Mouse (Mus musculus): ENCODE results near the gene Atp5f1. TPM values are rescaled to one million over a fixed set of nuclear protein-coding genes. Genes with fewer than 3 reads are reported as not detected.

Gene Atp5f1
- polyA plus RNA-seq, 1 experiment from 2014 or later, result 587 TPM

GRCm38 (mm10) chr3:105904213-105904612 lies 55.7 kb downstream of the Atp5f1 start:
- Histone ChIP-seq H3K4me3 (ENCODE audit: low read length) (no peak overlapping the region), H3K9me3 (ENCODE audit: low read length) (no peaks in the 10 kb centered on the region), H3K4me1 (ENCODE audit: insufficient read depth, low read length) (no peaks in the 10 kb centered on the region), H3K9ac (replicated peaks; ENCODE audit: low read length) (no peak overlapping the region), H3K27ac (ENCODE audit: low read length) (no peak overlapping the region), H3K36me3 (ENCODE audit: insufficient read depth, low read length) (no peaks in the 10 kb centered on the region), H3K27me3 (ENCODE audit: insufficient read depth, low read length) (0 out of 2 replicates have a peak, but pooled peaks cover 2% of the 10 kb centered on the region), H3K4me2 (replicated peaks; ENCODE audit: low read depth, low read length) (no peak overlapping the region)
- no peak for ATAC-seq (ENCODE audit: low FRiP score, low TSS enrichment)
- 75% methylated on average over 4 of the region's 4 CpGs for WGBS

- H3K36me3 ChIP-seq (ENCODE audit: insufficient read depth, low read length), result no peaks in the 10 kb centered on the region
- 0 out of 2 replicates have a peak, but pooled peaks cover 2% of the 10 kb centered on the region for H3K27me3 ChIP-seq (ENCODE audit: insufficient read depth, low read length)
- H3K27ac ChIP-seq (ENCODE audit: low read length), result no peak overlapping the region
- H3K4me1 ChIP-seq (ENCODE audit: insufficient read depth, low read length), result no peaks in the 10 kb centered on the region
- no peak overlapping the region for H3K4me2 ChIP-seq (replicated peaks; ENCODE audit: low read depth, low read length)
- no peak overlapping the region for H3K4me3 ChIP-seq (ENCODE audit: low read length)
- 74% methylated on average over 4 of the region's 4 CpGs for WGBS
- ATAC-seq (ENCODE audit: low FRiP score, low TSS enrichment), result no peak
- H3K9me3 ChIP-seq (ENCODE audit: low read length), result no peaks in the 10 kb centered on the region
- no peak overlapping the region for H3K9ac ChIP-seq (replicated peaks; ENCODE audit: low read length)
These were observed 58.4 kb downstream of the Atp5f1 start for GRCm38 (mm10) chr3:105901468-105901867.

DNA sequence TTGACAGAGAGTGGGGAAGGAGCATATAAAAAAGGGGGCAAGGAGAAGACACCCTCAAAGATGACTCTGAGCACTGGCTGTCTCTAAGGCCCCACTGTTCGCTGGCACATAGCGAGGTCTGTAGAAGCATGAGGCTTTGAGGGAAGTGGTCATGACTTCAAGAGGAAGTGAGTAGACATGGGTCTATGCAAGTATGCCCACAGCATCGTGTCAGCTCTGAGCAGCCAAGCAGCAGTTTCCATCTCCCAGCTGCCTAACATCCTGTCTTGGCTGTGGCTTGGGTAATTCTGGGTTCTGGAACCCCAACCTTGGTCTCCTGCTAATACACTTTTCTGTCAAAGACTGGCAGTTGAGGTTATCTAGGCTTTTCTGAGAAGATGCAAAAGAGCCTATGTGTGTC lies 59.2 kb downstream of the Atp5f1 start:
- no peaks in the 10 kb centered on the region for H3K9me3 ChIP-seq (ENCODE audit: low read length)
- no peak for ATAC-seq (ENCODE audit: low FRiP score, low TSS enrichment)
- 79% methylated on average over 3 of the region's 3 CpGs for WGBS
- H3K36me3 ChIP-seq (ENCODE audit: insufficient read depth, low read length), result no peaks in the 10 kb centered on the region
- no peak overlapping the region for H3K27ac ChIP-seq (ENCODE audit: low read length)
- 0 out of 2 replicates have a peak, but pooled peaks cover 2% of the 10 kb centered on the region for H3K27me3 ChIP-seq (ENCODE audit: insufficient read depth, low read length)
- no peak overlapping the region for H3K4me2 ChIP-seq (replicated peaks; ENCODE audit: low read depth, low read length)
- no peaks in the 10 kb centered on the region for H3K4me1 ChIP-seq (ENCODE audit: insufficient read depth, low read length)
- no peak overlapping the region for H3K9ac ChIP-seq (replicated peaks; ENCODE audit: low read length)
- H3K4me3 ChIP-seq (ENCODE audit: low read length), result no peak overlapping the region

GRCm38 (mm10) chr3:105900266-105900665 lies 59.6 kb downstream of the Atp5f1 start:
- Histone ChIP-seq H3K4me1 (ENCODE audit: insufficient read depth, low read length) (peaks cover under 1% of the 10 kb centered on the region; the same call in 1 of the 2 replicates), H3K27ac (ENCODE audit: low read length) (no peak overlapping the region), H3K4me2 (replicated peaks; ENCODE audit: low read depth, low read length) (no peak overlapping the region), H3K9me3 (ENCODE audit: low read length) (no peaks in the 10 kb centered on the region), H3K4me3 (ENCODE audit: low read length) (no peak overlapping the region), H3K9ac (replicated peaks; ENCODE audit: low read length) (no peak overlapping the region), H3K36me3 (ENCODE audit: insufficient read depth, low read length) (no peaks in the 10 kb centered on the region), H3K27me3 (ENCODE audit: insufficient read depth, low read length) (0 out of 2 replicates have a peak, but pooled peaks cover 2% of the 10 kb centered on the region)
- 80% methylated on average over 6 of the region's 6 CpGs for WGBS
- ATAC-seq (ENCODE audit: low FRiP score, low TSS enrichment), result no peak

- no peak overlapping the region for H3K27ac ChIP-seq (ENCODE audit: low read length)
- H3K36me3 ChIP-seq (ENCODE audit: insufficient read depth, low read length), result no peaks in the 10 kb centered on the region
- 37% methylated on average over 8 of the region's 8 CpGs for WGBS
- H3K9me3 ChIP-seq (ENCODE audit: low read length), result no peaks in the 10 kb centered on the region
- peak; percentile 77 for ATAC-seq (ENCODE audit: low FRiP score, low TSS enrichment)
- peaks cover 7% of the 10 kb centered on the region for H3K4me1 ChIP-seq (ENCODE audit: insufficient read depth, low read length)
- H3K27me3 ChIP-seq (ENCODE audit: insufficient read depth, low read length), result 0 out of 2 replicates have a peak, but pooled peaks cover 2% of the 10 kb centered on the region
- no peak overlapping the region for H3K4me2 ChIP-seq (replicated peaks; ENCODE audit: low read depth, low read length)
- no peak overlapping the region for H3K4me3 ChIP-seq (ENCODE audit: low read length)
- H3K9ac ChIP-seq (replicated peaks; ENCODE audit: low read length), result no peak overlapping the region
These were observed 60.3 kb downstream of the Atp5f1 start for GRCm38 (mm10) chr3:105899394-105900147.

GRCm38 (mm10) chr3:105898861-105899260 lies 61.0 kb downstream of the Atp5f1 start:
- 91% methylated on average over 11 of the region's 11 CpGs for WGBS
- no peak overlapping the region for H3K9ac ChIP-seq (replicated peaks; ENCODE audit: low read length)
- no peak overlapping the region for H3K27ac ChIP-seq (ENCODE audit: low read length)
- no peak overlapping the region for H3K4me2 ChIP-seq (replicated peaks; ENCODE audit: low read depth, low read length)
- H3K9me3 ChIP-seq (ENCODE audit: low read length), result no peaks in the 10 kb centered on the region
- H3K4me1 ChIP-seq (ENCODE audit: insufficient read depth, low read length), result peaks cover 13% of the 10 kb centered on the region
- no peak for ATAC-seq (ENCODE audit: low FRiP score, low TSS enrichment)
- 0 out of 2 replicates have a peak, but pooled peaks cover 2% of the 10 kb centered on the region for H3K27me3 ChIP-seq (ENCODE audit: insufficient read depth, low read length)
- no peaks in the 10 kb centered on the region for H3K36me3 ChIP-seq (ENCODE audit: insufficient read depth, low read length)
- no peak overlapping the region for H3K4me3 ChIP-seq (ENCODE audit: low read length)

DNA sequence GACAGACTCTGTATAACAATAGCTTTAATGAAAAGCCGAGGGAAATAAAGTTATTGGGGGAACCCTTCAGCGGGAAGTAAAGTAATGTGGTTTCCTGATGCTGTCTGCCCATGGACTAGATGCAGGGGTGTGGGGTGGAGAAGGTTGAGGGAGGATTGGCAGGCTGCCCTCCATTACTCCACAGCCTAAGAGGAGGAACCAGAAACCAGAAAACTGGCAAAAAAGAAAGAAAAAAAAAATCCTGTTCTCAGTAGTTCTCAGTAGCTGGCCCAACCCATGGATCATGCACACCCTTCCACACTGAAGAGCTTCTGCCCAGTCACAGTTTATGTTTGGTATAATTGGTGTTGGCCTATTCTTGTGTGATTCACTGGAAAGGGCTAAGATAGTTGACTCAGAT lies 61.6 kb downstream of the Atp5f1 start:
- H3K9ac ChIP-seq (replicated peaks; ENCODE audit: low read length), result no peak overlapping the region
- H3K36me3 ChIP-seq (ENCODE audit: insufficient read depth, low read length), result no peaks in the 10 kb centered on the region
- 0 out of 2 replicates have a peak, but pooled peaks cover 2% of the 10 kb centered on the region for H3K27me3 ChIP-seq (ENCODE audit: insufficient read depth, low read length)
- peaks cover 19% of the 10 kb centered on the region for H3K4me1 ChIP-seq (ENCODE audit: insufficient read depth, low read length)
- no peak overlapping the region for H3K4me3 ChIP-seq (ENCODE audit: low read length)
- H3K4me2 ChIP-seq (replicated peaks; ENCODE audit: low read depth, low read length), result no peak overlapping the region
- 74% methylated on average over 2 of the region's 2 CpGs for WGBS
- ATAC-seq (ENCODE audit: low FRiP score, low TSS enrichment), result no peak
- H3K9me3 ChIP-seq (ENCODE audit: low read length), result no peaks in the 10 kb centered on the region
- H3K27ac ChIP-seq (ENCODE audit: low read length), result no peak overlapping the region

DNA sequence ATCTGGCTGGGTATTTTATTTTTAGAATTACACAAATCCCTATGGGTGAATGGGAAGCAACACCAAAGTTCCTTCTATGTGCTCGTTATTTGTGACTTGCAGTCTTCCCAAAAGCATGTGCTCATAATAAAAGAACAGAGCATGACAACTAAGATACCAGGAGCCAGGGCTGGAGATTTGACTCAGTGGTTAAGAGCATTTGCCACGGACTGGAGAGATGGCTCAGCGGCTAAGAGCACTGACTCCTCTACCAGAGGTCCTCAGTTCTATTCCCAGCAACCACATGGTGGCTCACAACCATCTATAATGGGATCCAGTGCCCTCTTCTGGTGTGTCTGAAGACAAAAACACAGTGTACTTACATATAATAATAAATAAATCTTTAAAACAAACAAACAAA lies 63.1 kb downstream of the Atp5f1 start:
- H3K9ac ChIP-seq (replicated peaks; ENCODE audit: low read length), result no peak overlapping the region
- peaks cover 32% of the 10 kb centered on the region for H3K4me1 ChIP-seq (ENCODE audit: insufficient read depth, low read length)
- no peak for ATAC-seq (ENCODE audit: low FRiP score, low TSS enrichment)
- H3K27me3 ChIP-seq (ENCODE audit: insufficient read depth, low read length), result 0 out of 2 replicates have a peak, but pooled peaks cover 2% of the 10 kb centered on the region
- no peak overlapping the region for H3K4me2 ChIP-seq (replicated peaks; ENCODE audit: low read depth, low read length)
- no peaks in the 10 kb centered on the region for H3K9me3 ChIP-seq (ENCODE audit: low read length)
- H3K27ac ChIP-seq (ENCODE audit: low read length), result no peak overlapping the region
- WGBS, result 82% methylated on average over 3 of the region's 3 CpGs
- no peak overlapping the region for H3K4me3 ChIP-seq (ENCODE audit: low read length)
- no peaks in the 10 kb centered on the region for H3K36me3 ChIP-seq (ENCODE audit: insufficient read depth, low read length)

DNA sequence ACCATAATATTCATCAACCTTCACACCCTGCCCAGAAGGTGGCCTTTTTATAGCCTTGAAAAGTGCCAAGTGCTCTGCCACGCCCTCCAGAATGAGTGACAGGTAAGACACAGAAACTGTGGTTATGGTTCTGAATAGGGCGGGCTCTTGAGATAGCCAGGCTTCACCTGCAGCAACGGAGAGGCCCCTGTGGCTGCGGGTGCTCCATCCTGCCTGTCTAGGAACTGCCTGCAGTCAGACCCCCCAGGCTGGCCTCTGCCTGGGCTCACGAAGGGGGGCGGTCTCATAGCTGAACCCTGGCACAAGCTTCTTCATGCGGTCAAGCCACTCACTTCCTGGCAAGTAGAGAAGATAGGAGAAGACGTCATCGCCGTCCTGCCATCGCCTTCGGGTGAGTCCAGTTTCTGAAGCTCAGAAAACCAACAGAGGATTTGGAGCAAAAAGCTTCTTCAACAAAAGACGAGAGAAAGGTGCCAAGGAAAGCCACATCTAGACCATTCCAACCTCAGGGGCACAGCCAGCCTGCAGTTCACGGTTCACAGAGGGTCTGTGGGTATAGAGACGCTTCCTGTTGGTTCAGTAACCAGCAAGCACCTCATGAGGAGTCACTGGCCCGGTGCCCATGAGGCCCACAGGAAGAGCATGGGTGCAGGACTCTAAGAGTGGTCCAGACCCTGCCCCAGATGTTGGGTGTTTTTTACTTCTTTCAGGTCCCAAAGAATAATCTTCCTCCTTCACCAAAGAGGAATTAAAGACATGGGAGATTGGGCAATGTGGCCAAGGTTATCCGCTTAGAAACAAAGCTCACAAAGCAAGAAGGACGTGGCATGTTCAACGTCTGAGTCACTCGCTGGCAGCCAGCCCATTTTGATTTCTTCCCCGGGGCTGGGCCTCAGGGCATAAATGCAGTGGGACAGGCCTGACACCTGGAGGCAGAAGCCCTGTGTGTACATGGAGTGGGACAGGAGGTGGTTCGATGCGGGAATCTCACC lies 65.0 kb downstream of the Atp5f1 start:
- 75% methylated on average over 23 of the region's 23 CpGs for WGBS
- peak overlapping the region; percentile 23; the same call in 1 of the 2 replicates for H3K27ac ChIP-seq (ENCODE audit: low read length)

More for the DNA sequence above, 65.0 kb downstream of the Atp5f1 start:
- H3K4me1 ChIP-seq (ENCODE audit: insufficient read depth, low read length), result peaks cover 38% of the 10 kb centered on the region
- H3K4me3 ChIP-seq (ENCODE audit: low read length), result no peak overlapping the region
- H3K27me3 ChIP-seq (ENCODE audit: insufficient read depth, low read length), result no peaks in the 10 kb centered on the region
- peak; percentile 39; the same call in 1 of the 2 replicates for ATAC-seq (ENCODE audit: low FRiP score, low TSS enrichment)
- H3K36me3 ChIP-seq (ENCODE audit: insufficient read depth, low read length), result no peaks in the 10 kb centered on the region
- H3K4me2 ChIP-seq (replicated peaks; ENCODE audit: low read depth, low read length), result no peak overlapping the region
- no peaks in the 10 kb centered on the region for H3K9me3 ChIP-seq (ENCODE audit: low read length)
- no peak overlapping the region for H3K9ac ChIP-seq (replicated peaks; ENCODE audit: low read length)
